Mouse (Mus musculus) ES-Bruce4 (cell line): ENCODE measurements around the gene Fto.

ENCODE experiments used
- CTCF ChIP-seq: IDR thresholded peaks from one replicate; pipeline ENCODE4 v1.8.1; 2011; ENCODE audit warnings: low read depth, low read length
- EP300 ChIP-seq: IDR thresholded peaks from 2 replicates; pipeline ENCODE4 v1.6.1; 2011; ENCODE audit warnings: low read depth, low read length; ENCODE audit not compliant: insufficient read depth
- POLR2A ChIP-seq: IDR thresholded peaks from one replicate; pipeline ENCODE4 v1.8.1; 2011; ENCODE audit warnings: low read length; ENCODE audit not compliant: insufficient read depth

- TF ChIP-seq POLR2A (no peak), EP300 (no peak), CTCF (no peak)
These were observed 221.4 kb downstream of the Fto start for GRCm38 (mm10) chr8:91534752-91535151.
